Mouse (Mus musculus) thymus, postnatal 4 days (tissue): Measurements from ENCODE around the gene Thra.

Source experiments
- DNase-seq: peaks from one replicate; pipeline ENCODE4 v3.0.0; 2021

The Thra gene

DNA sequence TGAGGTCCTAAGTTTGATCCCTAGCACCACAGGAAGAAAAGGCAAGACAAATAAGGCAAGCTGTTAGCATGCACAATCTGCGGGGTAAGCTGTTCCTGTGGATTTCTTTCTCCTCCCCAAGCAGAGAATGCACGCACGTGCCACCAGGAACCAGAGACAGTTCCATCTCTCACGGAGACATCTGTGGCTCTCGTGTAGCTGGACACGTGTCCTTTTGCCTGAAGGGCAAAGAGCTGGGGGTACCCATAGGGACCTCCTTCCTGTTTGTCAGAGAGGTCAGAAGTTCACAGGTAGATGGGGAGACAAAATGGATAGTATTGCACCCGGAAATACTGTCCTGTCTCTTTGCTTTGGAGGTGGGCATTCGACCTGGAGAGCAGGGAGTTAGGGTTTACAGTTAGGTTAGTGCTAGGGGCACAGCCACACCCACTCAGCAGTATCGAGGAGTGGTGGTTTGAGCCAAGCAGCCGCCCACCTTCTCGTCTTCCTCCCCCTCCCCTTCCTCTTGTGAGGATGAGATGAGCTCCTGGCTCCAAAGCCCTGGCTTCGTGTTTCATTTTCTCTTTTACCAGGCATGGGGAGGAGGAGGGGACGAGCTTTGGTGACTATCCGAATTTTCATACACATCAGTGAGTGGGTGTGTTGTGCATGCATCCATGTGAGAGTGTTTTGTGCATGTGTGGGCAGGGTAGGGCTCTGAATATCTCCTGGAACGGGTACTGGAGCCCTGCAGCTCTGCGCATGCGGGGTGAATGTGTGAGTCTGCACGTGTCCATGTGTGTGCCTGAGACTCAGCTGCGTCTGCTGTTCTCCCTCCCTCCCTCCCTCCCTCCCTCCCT is 6.6 kb downstream of the Thra start:
- peak; percentile 88 for DNase-seq

DNA sequence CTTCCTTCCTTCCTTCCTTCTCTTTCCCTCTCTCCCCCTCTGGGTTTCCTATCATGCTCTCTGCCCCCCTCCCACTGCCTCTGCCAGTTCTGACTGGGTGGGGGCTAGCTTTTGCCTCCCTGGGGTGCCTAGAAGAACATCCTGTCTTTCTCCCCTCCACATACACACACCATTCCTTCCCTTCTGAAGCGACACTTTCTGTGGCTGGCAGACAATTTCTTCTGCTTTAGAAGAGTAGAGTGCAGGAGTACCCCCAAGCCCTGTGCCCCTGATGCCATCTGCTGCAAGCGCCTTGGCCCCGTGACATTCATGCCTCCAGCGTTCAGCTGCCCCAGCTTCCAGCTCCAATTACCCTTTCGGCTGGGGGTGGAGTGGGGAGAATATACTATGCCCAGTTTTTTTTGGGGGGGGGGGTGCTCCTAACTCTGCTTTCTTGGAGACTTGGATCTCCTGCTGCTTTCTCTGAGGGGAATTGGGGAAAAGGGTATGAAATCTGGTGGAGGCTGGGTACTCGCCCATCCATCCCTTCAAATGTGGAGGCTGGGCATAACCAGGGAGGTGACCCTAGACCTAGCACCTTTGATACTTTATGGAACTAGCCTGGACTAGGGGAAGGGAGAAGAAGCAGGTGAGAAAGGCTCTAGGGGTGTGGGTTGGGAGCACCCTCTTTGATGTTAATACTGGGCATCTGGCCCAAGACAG is 7.5 kb downstream of the Thra start:
- peak; percentile 56 for DNase-seq

GRCm38 (mm10) chr11:98748506-98749416 is 8.3 kb downstream of the Thra start:
- DNase-seq: no peak

DNA sequence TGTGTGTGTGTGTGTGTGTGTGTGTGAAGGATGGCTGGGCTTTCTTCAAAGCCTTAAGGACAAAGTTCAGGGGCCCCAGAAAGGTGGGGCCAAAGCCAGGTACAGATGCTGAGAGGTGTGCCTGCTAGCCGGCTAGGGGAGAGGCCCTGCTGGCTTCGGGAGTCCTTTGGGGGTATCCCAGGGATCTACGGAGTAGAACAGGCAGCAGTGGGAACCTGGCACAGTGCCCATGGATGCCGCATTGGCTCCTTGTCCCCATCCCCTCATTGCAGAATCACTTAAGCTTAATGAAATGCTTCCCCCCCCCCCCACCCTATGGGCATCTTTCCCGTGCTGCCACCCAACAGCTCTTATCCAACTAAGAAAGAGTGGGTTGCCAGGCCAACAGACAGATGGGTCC is 9.3 kb downstream of the Thra start:
- DNase-seq: no peak

DNA sequence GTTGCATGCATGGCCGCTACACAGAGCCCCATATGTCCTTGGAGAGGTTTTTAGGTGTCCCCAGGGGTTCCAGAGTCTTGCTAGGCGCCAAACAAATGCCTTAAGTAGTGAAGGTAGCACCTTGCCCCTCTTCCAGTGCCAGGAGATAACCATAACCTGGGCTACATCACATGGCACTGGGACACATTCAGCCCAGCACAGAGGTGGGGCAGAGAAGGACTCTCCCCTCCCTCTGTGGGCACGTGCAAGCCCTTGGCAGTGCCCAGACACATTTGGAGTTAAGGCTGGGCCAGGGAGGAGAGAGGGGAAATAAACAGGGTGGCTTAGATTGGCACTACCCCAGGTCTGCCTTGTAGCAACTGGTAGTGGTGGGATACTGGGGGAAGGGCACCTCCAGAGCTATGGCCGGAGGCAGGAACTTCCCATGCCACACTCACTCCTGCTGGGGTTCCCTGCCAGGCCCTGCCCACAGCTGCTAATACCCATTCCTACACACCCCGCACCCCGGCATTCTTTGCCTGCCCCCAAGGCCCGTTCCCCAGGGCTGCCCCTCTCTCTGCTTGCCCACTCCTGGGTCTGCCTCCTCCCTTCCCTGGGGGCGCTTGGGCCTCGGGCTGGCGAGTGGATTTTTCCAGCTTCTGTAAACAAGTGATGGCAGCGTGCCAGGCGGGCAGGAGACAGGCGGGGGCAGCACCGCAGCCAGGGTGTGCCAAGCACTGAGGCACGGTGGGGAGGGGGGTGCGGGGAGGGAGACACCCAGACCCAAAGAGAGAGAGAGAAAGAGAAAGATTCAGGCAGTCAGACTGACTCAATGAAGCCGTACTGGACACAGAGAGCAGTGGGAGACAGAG is 10.1 kb downstream of the Thra start:
- no peak for DNase-seq

GRCm38 (mm10) chr11:98751221-98751782 is 10.9 kb downstream of the Thra start:
- DNase-seq: no peak

DNA sequence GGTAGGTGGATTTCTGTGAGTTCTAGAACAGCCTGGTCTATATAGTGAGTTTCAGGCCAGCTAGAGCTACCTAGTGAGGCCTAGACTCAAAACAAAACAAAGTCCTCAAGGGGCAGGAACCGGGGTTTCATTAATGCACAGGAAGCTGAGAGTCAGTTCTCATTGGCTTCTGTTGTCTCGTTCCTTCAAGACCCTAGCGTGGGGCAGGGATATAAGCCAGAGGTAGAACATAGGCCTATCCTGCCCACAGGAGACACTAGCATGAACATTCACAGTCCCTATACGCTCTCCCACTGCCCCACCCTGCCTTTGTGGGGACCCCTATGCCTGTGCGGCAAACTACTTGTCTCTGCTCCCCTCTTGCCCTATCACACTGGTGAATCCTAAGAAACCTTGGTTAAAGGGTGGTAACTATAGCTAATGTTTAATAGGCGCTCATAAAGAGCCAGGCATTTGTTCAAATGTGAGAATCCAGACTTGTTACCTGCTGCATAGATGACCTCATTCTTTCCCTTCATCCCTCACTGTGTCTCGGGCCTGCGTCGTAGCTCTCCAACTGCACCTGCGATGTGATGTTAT is 12.2 kb downstream of the Thra start:
- DNase-seq: no peak

DNA sequence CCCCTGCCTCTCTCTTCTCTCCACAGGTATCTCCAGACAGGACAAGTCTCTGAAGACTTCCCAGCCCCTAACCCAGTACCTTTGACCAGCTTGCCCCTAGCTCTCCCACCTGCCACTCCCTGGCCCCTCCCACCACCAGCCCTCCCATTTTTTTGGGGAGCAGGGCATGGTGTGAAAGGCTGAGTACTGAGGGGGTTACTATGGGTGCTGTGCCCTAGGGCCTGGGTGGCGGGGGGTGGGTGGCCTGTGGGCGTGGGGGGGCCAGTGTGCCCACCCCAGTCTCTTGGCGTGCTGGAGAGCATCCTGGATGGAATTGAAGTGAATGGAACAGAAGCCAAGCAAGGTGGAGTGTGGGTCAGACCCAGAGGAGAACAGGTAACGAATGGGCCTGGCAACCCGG is 12.8 kb downstream of the Thra start:
- no peak for DNase-seq

DNA sequence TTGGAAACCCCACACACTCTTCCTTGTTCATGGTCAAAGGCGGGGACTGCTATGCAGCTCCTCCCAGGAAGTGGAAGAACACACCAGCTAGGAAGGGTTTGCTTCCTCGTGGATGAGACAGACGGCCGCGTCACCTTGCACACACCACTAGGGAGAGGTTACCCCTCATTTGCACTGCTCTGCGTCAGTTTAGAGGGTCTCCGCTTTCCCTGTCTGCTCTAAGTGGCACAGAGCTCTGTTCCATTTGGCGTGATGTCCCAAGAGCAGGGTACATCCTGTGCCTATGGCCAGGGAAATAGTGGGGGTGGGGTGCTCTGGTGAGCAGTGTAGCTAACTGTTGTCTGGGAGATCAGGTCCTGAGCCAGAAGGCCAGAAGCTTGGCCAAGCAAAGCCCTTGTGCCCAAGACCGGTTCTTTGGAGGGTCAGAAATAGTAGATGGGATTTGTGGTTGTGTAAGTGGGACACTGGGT is 13.7 kb downstream of the Thra start:
- DNase-seq: no peak

GRCm38 (mm10) chr11:98754621-98755181 is 14.3 kb downstream of the Thra start:
- peak; percentile 90 for DNase-seq

GRCm38 (mm10) chr11:98755726-98756380 is 15.4 kb downstream of the Thra start:
- DNase-seq: no peak

DNA sequence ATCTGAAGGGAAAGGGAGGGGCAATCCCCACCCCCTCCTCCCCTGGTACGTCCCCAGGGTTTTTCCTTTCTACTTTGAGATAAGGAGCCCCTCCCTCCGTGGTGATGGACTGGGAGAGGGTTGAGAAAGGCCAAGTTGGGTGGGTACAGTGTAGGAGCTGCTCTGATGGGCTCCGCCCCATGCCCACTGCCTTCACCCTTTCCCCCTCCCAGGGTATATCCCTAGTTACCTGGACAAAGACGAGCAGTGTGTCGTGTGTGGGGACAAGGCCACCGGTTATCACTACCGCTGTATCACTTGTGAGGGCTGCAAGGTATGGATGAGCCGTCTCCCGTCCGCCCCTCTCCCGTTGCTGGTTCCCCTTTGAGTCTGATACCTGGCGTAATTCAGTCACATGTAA is 16.3 kb downstream of the Thra start:
- DNase-seq: no peak

- no peak for DNase-seq
These were observed 21.5 kb downstream of the Thra start for GRCm38 (mm10) chr11:98761939-98762338.

GRCm38 (mm10) chr11:98762756-98763501 is 22.5 kb downstream of the Thra start:
- DNase-seq: peak; percentile 67

DNA sequence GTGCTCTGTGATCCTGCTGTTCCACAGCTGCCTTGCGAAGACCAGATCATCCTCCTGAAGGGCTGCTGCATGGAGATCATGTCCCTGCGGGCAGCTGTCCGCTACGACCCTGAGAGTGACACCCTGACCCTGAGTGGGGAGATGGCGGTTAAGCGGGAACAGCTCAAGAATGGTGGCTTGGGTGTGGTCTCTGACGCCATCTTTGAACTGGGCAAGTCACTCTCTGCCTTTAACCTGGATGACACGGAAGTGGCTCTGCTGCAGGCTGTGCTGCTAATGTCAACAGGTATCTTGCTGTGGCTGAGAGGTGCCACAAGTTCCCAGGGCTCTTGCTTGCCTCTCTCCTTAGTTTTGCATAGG is 23.0 kb downstream of the Thra start:
- peak; percentile 7 for DNase-seq

- peak; percentile 9 for DNase-seq
These were observed 23.7 kb downstream of the Thra start for GRCm38 (mm10) chr11:98764091-98764490.

- DNase-seq: no peak
These were observed 24.3 kb downstream of the Thra start for GRCm38 (mm10) chr11:98764746-98765145.

DNA sequence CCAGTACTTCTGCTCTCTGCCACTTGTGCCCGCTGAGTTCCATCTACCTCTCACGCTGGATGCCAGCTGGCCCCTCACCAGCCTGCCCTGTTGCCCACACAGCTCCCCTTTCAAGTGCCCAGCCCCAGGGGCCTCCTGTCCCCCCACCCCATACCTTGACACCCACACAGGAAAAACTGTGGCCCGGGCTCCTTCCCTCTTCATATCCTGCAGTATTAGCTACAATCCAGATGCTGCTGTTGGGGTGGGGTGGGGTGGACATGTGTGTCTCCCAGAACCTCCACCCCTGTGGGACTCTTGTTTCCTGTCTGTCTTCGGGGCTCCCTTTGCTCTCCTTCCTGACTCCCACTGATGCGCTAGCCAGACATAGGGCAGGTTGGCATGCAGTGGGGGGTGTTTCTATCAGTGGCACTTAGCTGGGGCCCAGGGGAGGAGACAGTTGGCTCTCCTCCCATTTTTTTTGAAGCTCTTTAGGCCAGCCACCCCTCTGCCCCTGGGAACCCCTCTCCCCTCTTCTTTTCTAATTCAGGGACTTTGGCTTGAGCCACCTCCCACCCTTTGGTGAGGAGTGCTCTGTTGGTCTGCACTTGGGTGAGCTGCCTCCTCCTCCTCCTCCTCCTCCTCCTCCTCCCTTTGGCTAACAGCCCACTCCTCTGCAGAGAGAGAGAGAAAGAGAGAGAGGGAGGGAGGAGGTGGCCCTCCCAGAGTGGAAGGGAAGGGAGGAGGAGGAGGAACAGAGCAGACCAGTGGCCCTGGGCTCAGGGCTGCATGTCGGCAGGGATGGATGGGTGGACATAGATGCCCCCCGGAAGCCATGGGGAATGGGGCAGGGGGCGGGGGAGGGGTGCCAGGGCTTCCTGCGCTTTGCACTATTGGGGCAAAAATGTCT is 25.2 kb downstream of the Thra start:
- DNase-seq: peak; percentile 14

GRCm38 (mm10) chr11:98766346-98766745 is 25.9 kb downstream of the Thra start:
- no peak for DNase-seq
